14 mouse cellular contexts compared by ENCODE assay signal in the genomic region with DNA sequence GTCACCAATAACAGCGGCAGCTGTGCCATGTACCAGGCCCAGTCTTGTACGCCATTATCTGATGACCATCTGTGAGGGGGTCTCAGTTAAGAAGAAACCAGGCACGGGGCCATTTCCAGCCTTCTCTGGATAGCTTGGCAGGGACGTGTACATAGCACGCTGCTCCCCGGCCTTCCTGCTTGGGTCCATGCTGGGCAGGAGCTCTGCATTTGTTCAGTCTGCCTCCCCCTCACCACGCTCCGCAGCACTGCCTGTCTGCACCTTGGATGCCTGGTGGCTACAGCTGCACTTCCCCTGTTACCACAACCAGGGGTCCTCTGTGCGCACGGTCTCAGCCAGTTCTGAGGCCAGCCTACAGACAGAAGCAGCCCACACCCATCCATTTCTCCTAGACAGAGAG.
DNase-seq lines count a peak whose midpoint lies in the region; ATAC-seq lines count a peak whose summit lies in the region.
"Had no signal": no experiment of that assay in that cellular context is flagged by ENCODE, and none has a peak within 500 bp of the region (broad histone marks: within the 10 kb centered on the region; RNA-seq: fewer than 3 reads in every experiment).

No protein-coding gene starts in this region.

- intact Hi-C loops in left cerebral cortex, postnatal 4 days (cut with DNase I), result no loop called here

- 0 out of 2 replicates have a peak, but pooled peaks cover 3% of the 10 kb centered on the region for H3K4me1 ChIP-seq in hindbrain, embryonic 15.5 days (replicated peaks)
- H3K4me1 ChIP-seq in hindbrain, embryonic 12.5 days, result peaks cover 10% of the 10 kb centered on the region
- peaks cover 18% of the 10 kb centered on the region for H3K4me1 ChIP-seq in forebrain, embryonic 15.5 days
- H3K4me1 ChIP-seq: heart, embryonic 12.5 days had no signal

- no peak overlapping the region for H3K27ac ChIP-seq in hindbrain, embryonic 15.5 days (replicated peaks)
- no peak overlapping the region for H3K27ac ChIP-seq in hindbrain, embryonic 12.5 days
- H3K27ac ChIP-seq in forebrain, embryonic 15.5 days (replicated peaks), result peak overlapping the region; percentile 56

- H3K9me3 ChIP-seq in hindbrain, embryonic 15.5 days, result no peaks in the 10 kb centered on the region
- no peaks in the 10 kb centered on the region for H3K9me3 ChIP-seq in hindbrain, embryonic 12.5 days (replicated peaks)
- H3K9me3 ChIP-seq in forebrain, embryonic 15.5 days, result no peaks in the 10 kb centered on the region
- H3K9me3 ChIP-seq: heart, embryonic 12.5 days had no signal

- no peaks in the 10 kb centered on the region for H3K36me3 ChIP-seq in hindbrain, embryonic 15.5 days
- H3K36me3 ChIP-seq in hindbrain, embryonic 12.5 days, result no peaks in the 10 kb centered on the region
- H3K36me3 ChIP-seq in forebrain, embryonic 15.5 days, result no peaks in the 10 kb centered on the region
- H3K36me3 ChIP-seq: heart, embryonic 12.5 days had no signal

- no peak overlapping the region for H3K9ac ChIP-seq in hindbrain, embryonic 15.5 days
- H3K9ac ChIP-seq in hindbrain, embryonic 12.5 days, result no peak overlapping the region
- H3K9ac ChIP-seq in forebrain, embryonic 15.5 days (replicated peaks), result no peak overlapping the region
- H3K9ac ChIP-seq: heart, embryonic 12.5 days had no signal

- H3K4me2 ChIP-seq in hindbrain, embryonic 15.5 days, result no peak overlapping the region
- H3K4me2 ChIP-seq in hindbrain, embryonic 12.5 days (replicated peaks), result no peak overlapping the region
- H3K4me2 ChIP-seq in forebrain, embryonic 15.5 days (replicated peaks), result no peak overlapping the region
- H3K4me2 ChIP-seq: heart, embryonic 12.5 days had no signal

- 70% methylated on average over 10 of the region's 10 CpGs for WGBS in hindbrain, embryonic 15.5 days
- WGBS in hindbrain, embryonic 12.5 days, result 86% methylated on average over 10 of the region's 10 CpGs
- 61% methylated on average over 10 of the region's 10 CpGs for WGBS in forebrain, embryonic 15.5 days

- H3K27me3 ChIP-seq in hindbrain, embryonic 15.5 days, result no peaks in the 10 kb centered on the region
- H3K27me3 ChIP-seq in hindbrain, embryonic 12.5 days, result no peaks in the 10 kb centered on the region
- H3K27me3 ChIP-seq in forebrain, embryonic 15.5 days, result no peaks in the 10 kb centered on the region
- H3K27me3 ChIP-seq: heart, embryonic 12.5 days had no signal

- no peak overlapping the region for H3K4me3 ChIP-seq in hindbrain, embryonic 15.5 days
- H3K4me3 ChIP-seq in hindbrain, embryonic 12.5 days, result no peak overlapping the region
- no peak overlapping the region for H3K4me3 ChIP-seq in forebrain, embryonic 15.5 days
- H3K4me3 ChIP-seq: heart, embryonic 12.5 days had no signal

- ATAC-seq in hindbrain, embryonic 15.5 days (ENCODE audit: low FRiP score, low read depth), result peak; percentile 45
- no peak for ATAC-seq in hindbrain, embryonic 12.5 days (ENCODE audit: low FRiP score)
- ATAC-seq in forebrain, embryonic 15.5 days (replicated peaks), result peak; percentile 62

- peak; percentile 88 for DNase-seq in left cerebral cortex, postnatal 4 days
- no peak for DNase-seq in left cerebral cortex, adult 9 months (ENCODE audit: low spot score in 2 of 2)
- DNase-seq in brain, embryonic 18.5 days (ENCODE audit: low read depth, low spot score), result peak; percentile 28
- DNase-seq in lung, postnatal 10 days, result no peak
- DNase-seq: cerebellum, adult 2 months; embryo, embryonic 11 days; heart, postnatal 36 days; kidney, adult 11 months; layer of hippocampus, adult 9-11 months; right cerebral cortex, postnatal 4 days had no signal

Comparison
In these comparisons a context has a peak if more than half of its experiments do, and no peak if none do; other contexts are left out.
1. DNase-seq: peak in left cerebral cortex, postnatal 4 days (single experiment) and brain, embryonic 18.5 days (single experiment); none in left cerebral cortex, adult 9 months (0 of 2) and lung, postnatal 10 days (single experiment).